Mouse (Mus musculus) E14TG2a.4 (cell line): ENCODE measurements around the gene Strbp.

Source experiments
- H3K27me3 ChIP-seq: 2 replicates; pipeline ENCODE4 v1.6.1; 2014; ENCODE audit warnings: low read length, control low read depth; ENCODE audit not compliant: insufficient read depth
- H3K36me3 ChIP-seq: 2 replicates; pipeline ENCODE4 v1.6.1; 2014; ENCODE audit warnings: low read length, control low read depth; ENCODE audit not compliant: insufficient read depth
- H3K4me1 ChIP-seq: replicated peaks from 2 replicates; pipeline ENCODE4 v1.6.1; 2014; ENCODE audit warnings: low read depth, low read length, control low read depth
- H3K4me3 ChIP-seq: replicated peaks from 2 replicates; pipeline ENCODE4 v1.5.1; 2014; ENCODE audit warnings: mild to moderate bottlenecking, low read length
- H3K9me3 ChIP-seq: 2 replicates; pipeline ENCODE4 v1.6.1; 2014; ENCODE audit warnings: low read length, control low read depth
- CTCF ChIP-seq: conservative IDR thresholded peaks from 2 replicates; pipeline ENCODE4 v1.5.1; 2014; ENCODE audit warnings: low read length
- NANOG ChIP-seq: IDR thresholded peaks from 2 replicates; pipeline ENCODE4 v1.6.1; 2014; ENCODE audit warnings: borderline replicate concordance, low read length, mixed read lengths
- POU5F1 ChIP-seq: IDR thresholded peaks from 2 replicates; pipeline ENCODE4 v1.6.1; 2014; ENCODE audit warnings: low read length, borderline replicate concordance

Strbp gene

GRCm38 (mm10) chr2:37442611-37443591, 260.8 kb downstream of the Strbp start, which contains the start of the genes Zbtb26, Zbtb6 and Rabgap1:
Gene Zbtb26 (minus strand): TSS chr2:37443135.
Gene Zbtb6 (minus strand): TSS chr2:37443171.
Gene Rabgap1 (plus strand): TSS chr2:37443279.
- Histone ChIP-seq H3K9me3 (no peaks in the 10 kb centered on the region), H3K36me3 (peaks cover 33% of the 10 kb centered on the region), H3K4me3 (peak within 1 kb of the TSS; percentile 95), H3K27me3 (no peaks in the 10 kb centered on the region), H3K4me1 (peaks cover 33% of the 10 kb centered on the region)
- TF ChIP-seq POU5F1: no peak
- TF ChIP-seq CTCF: no peak
- TF ChIP-seq NANOG: no peak
